Mouse (Mus musculus): ENCODE results near the gene Vps37b. TPM values are rescaled to one million over a fixed set of nuclear protein-coding genes. Genes with fewer than 3 reads are reported as not detected.

Vps37b gene
- polyA plus RNA-seq, 1 experiment = 119 TPM

DNA sequence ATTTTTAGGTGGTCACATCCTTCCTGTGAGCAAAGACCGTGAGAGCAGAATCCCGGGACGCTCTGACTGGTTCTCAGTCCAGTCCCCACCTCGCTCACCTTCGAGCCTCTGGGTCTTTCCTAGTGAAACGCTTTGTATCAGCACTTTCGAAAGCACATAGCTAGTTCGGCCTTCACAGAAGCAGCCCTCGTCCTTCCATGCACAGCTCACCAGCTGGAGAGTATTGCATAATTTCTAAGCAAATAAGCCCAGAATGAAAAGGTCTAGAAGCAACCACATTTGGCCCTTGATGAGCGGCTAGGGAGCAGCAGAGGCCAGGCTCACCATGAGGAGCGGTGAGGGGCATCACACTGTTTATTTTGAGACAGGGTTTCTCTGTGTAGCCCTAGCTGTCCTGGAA, 10.9 kb downstream of the Vps37b start:
- 91% methylated on average over 11 of the region's 11 CpGs for WGBS
- no peak for DNase-seq
- Histone ChIP-seq H3K36me3 (ENCODE audit: control insufficient read depth, insufficient read depth, low read length) (no peaks in the 10 kb centered on the region), H3K4me1 (replicated peaks; ENCODE audit: control insufficient read depth, insufficient read depth, low read length) (peaks cover 69% of the 10 kb centered on the region), H3K4me3 (ENCODE audit: control insufficient read depth, insufficient read depth, low read length) (no peak overlapping the region), H3K27ac (ENCODE audit: control insufficient read depth, insufficient read depth, low read length) (no peak overlapping the region), H3K27me3 (ENCODE audit: control insufficient read depth, insufficient read depth, low read length) (no peaks in the 10 kb centered on the region)
- TF ChIP-seq CTCF (IDR thresholded peaks at IDR 0.05; ENCODE audit: borderline replicate concordance, control insufficient read depth, extremely low read depth, insufficient read depth, low read length, poor library complexity) (no peak), POLR2A (IDR thresholded peaks at IDR 0.05; ENCODE audit: control insufficient read depth, extremely low read depth, insufficient read depth, low read length, poor library complexity) (no peak)

DNA sequence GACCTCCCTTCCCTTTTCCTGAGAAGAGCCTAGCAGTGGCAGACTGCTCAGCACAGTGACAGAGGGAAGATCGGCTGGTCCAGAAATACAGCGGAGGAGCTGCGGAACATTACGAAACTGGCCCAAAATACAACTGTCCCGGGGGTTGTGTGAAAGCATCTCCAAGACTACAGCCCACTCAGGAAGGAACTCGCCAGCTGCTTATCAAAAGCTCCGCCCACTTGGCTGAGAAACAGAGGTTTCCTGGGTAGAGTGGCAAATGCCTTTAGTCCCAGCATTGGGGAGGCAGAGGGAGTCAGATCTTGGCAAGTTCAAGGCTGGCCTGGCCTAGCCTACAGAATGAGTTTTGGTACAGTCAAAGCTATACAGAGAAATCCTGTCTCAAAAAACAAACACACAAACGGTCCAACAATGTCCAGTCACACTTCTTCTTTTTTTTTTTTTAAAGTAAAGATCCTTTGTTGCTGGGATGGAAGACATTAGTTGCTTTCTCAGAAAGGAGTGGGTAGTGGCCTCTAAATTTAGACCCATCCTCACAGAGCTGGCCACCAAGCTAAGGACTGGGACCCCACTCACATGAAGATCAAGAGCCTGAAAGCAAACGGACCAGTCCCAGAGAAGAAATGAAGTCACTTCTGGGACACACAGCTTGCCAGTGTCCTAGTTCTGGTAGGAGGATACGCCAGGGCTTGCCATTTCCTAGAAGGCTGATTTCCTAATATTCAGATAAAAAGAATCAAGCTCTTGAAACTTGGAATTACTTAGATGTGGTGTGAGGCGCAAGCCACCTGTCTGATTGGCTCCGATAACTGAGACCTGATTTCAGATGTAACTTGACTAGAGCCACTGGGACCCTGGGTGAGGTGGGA, 12.5 kb downstream of the Vps37b start:
- peaks cover 58% of the 10 kb centered on the region for H3K4me1 ChIP-seq (replicated peaks; ENCODE audit: control insufficient read depth, insufficient read depth, low read length)
- no peaks in the 10 kb centered on the region for H3K27me3 ChIP-seq (ENCODE audit: control insufficient read depth, insufficient read depth, low read length)
- no peak overlapping the region for H3K27ac ChIP-seq (ENCODE audit: control insufficient read depth, insufficient read depth, low read length)
- TF ChIP-seq CTCF (IDR thresholded peaks at IDR 0.05; ENCODE audit: borderline replicate concordance, control insufficient read depth, extremely low read depth, insufficient read depth, low read length, poor library complexity) (no peak), POLR2A (IDR thresholded peaks at IDR 0.05; ENCODE audit: control insufficient read depth, extremely low read depth, insufficient read depth, low read length, poor library complexity) (0 out of 2 replicates have a peak, but pooled peaks have one; percentile 35)
- no peak overlapping the region for H3K4me3 ChIP-seq (ENCODE audit: control insufficient read depth, insufficient read depth, low read length)
- WGBS = 30% methylated on average over 12 of the region's 12 CpGs
- peak; percentile 62 for DNase-seq
- H3K36me3 ChIP-seq (ENCODE audit: control insufficient read depth, insufficient read depth, low read length) = no peaks in the 10 kb centered on the region

DNA sequence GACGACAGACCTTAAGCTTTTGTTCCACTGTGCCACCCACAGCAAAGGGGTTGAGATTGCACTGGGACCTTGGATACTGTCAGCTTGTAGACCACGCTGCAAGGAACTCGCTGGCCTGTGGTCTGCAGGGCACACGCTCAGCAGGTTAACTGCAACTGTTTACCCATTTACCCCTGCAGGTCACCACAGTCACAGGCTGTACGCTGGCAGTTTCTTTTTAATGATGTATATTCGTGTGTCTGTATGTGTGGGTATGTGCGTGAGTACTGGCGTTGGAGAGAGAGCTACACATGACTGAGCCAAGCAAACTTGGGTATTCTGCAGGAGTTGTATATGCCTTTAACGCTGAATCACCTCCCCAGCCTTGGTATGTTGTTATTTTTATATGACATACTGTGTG, 13.4 kb downstream of the Vps37b start:
- WGBS = 42% methylated on average over 9 of the region's 9 CpGs
- Histone ChIP-seq H3K4me3 (ENCODE audit: control insufficient read depth, insufficient read depth, low read length) (no peak overlapping the region), H3K36me3 (ENCODE audit: control insufficient read depth, insufficient read depth, low read length) (no peaks in the 10 kb centered on the region), H3K27ac (ENCODE audit: control insufficient read depth, insufficient read depth, low read length) (no peak overlapping the region), H3K27me3 (ENCODE audit: control insufficient read depth, insufficient read depth, low read length) (no peaks in the 10 kb centered on the region), H3K4me1 (replicated peaks; ENCODE audit: control insufficient read depth, insufficient read depth, low read length) (peaks cover 58% of the 10 kb centered on the region)
- TF ChIP-seq CTCF (IDR thresholded peaks at IDR 0.05; ENCODE audit: borderline replicate concordance, control insufficient read depth, extremely low read depth, insufficient read depth, low read length, poor library complexity) (no peak), POLR2A (IDR thresholded peaks at IDR 0.05; ENCODE audit: control insufficient read depth, extremely low read depth, insufficient read depth, low read length, poor library complexity) (no peak)
- DNase-seq = no peak

DNA sequence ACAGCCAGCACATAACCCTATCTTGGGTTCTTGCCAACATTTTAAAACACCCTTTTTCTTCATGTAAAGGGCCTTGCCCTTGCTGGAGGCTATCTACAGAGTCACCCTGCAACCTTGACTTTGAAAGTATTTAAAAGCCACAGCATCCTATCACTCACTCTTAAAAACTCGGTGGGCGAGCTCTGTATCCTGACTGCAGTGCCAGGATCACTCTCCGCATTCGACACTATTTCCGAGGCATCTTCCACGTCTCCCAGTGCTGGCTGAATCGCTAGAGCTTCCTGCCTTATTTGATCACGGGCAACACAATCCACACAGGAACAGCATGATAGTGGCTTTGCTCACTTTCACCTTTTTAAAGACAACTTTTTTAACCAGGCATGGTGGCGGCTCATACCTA, 14.1 kb downstream of the Vps37b start:
- H3K27me3 ChIP-seq (ENCODE audit: control insufficient read depth, insufficient read depth, low read length) = no peaks in the 10 kb centered on the region
- no peak overlapping the region for H3K4me3 ChIP-seq (ENCODE audit: control insufficient read depth, insufficient read depth, low read length)
- 81% methylated on average over 9 of the region's 9 CpGs for WGBS
- H3K4me1 ChIP-seq (replicated peaks; ENCODE audit: control insufficient read depth, insufficient read depth, low read length) = peaks cover 56% of the 10 kb centered on the region
- no peaks in the 10 kb centered on the region for H3K36me3 ChIP-seq (ENCODE audit: control insufficient read depth, insufficient read depth, low read length)
- H3K27ac ChIP-seq (ENCODE audit: control insufficient read depth, insufficient read depth, low read length) = no peak overlapping the region
- TF ChIP-seq POLR2A (IDR thresholded peaks at IDR 0.05; ENCODE audit: control insufficient read depth, extremely low read depth, insufficient read depth, low read length, poor library complexity) = no peak
- TF ChIP-seq CTCF (IDR thresholded peaks at IDR 0.05; ENCODE audit: borderline replicate concordance, control insufficient read depth, extremely low read depth, insufficient read depth, low read length, poor library complexity) = no peak
- no peak for DNase-seq

DNA sequence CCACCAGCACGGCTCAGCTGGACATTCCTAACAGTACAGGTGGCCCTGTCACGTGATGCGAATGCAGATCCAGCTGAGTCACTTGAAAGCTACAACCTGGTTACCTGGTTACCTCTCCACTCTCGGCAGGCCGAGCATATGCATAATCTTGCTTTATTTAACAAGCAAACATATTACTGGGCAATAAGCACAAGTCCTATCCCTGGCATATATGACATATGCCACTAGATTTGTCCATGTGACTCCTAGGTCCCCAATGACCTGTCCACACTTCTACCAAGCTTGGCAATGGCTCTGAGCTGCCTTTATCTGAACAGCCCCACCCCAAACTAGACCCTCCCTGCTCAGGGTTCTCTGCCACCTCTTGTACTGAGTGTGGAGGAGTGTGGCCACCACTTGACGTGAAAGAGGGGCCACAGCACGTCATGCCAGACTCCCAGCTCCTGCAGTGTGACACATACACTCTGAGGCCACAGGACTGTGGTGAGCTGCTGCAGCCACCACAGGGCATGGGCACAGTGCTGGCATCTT, 15.7 kb downstream of the Vps37b start:
- WGBS = 92% methylated on average over 7 of the region's 7 CpGs
- H3K36me3 ChIP-seq (ENCODE audit: control insufficient read depth, insufficient read depth, low read length) = no peaks in the 10 kb centered on the region
- H3K27ac ChIP-seq (ENCODE audit: control insufficient read depth, insufficient read depth, low read length) = no peak overlapping the region

DNA sequence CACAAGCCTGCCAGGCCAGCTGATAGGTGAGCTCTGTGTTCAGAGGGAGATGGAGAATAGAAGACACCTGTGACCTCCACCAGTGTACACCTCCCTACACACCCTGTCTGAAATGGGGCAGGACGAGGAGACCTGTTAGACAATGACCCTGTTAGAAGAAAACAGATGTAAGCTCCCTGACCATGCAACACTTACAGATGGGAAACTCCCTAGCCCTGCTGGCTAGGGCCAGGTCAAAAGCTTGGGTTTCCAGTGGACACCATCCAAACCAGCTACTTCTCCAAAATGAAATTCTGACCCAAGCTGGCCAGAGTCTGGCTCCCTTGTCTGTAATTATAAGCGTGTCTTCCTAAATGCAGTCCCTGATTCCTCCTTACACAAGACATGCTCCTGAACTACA, 16.3 kb downstream of the Vps37b start:
- no peak overlapping the region for H3K27ac ChIP-seq (ENCODE audit: control insufficient read depth, insufficient read depth, low read length)
- peaks cover 53% of the 10 kb centered on the region for H3K4me1 ChIP-seq (replicated peaks; ENCODE audit: control insufficient read depth, insufficient read depth, low read length)
- H3K36me3 ChIP-seq (ENCODE audit: control insufficient read depth, insufficient read depth, low read length) = no peaks in the 10 kb centered on the region
- WGBS = 80% methylated on average over 2 of the region's 2 CpGs
- no peak overlapping the region for H3K4me3 ChIP-seq (ENCODE audit: control insufficient read depth, insufficient read depth, low read length)
- no peaks in the 10 kb centered on the region for H3K27me3 ChIP-seq (ENCODE audit: control insufficient read depth, insufficient read depth, low read length)
- no peak for DNase-seq
- no peak for TF ChIP-seq POLR2A (IDR thresholded peaks at IDR 0.05; ENCODE audit: control insufficient read depth, extremely low read depth, insufficient read depth, low read length, poor library complexity)
- no peak for TF ChIP-seq CTCF (IDR thresholded peaks at IDR 0.05; ENCODE audit: borderline replicate concordance, control insufficient read depth, extremely low read depth, insufficient read depth, low read length, poor library complexity)

More for the DNA sequence above, 15.7 kb downstream of the Vps37b start:
- H3K4me1 ChIP-seq (replicated peaks; ENCODE audit: control insufficient read depth, insufficient read depth, low read length) = peaks cover 53% of the 10 kb centered on the region
- no peak overlapping the region for H3K4me3 ChIP-seq (ENCODE audit: control insufficient read depth, insufficient read depth, low read length)
- TF ChIP-seq CTCF (IDR thresholded peaks at IDR 0.05; ENCODE audit: borderline replicate concordance, control insufficient read depth, extremely low read depth, insufficient read depth, low read length, poor library complexity) = no peak
- no peak for TF ChIP-seq POLR2A (IDR thresholded peaks at IDR 0.05; ENCODE audit: control insufficient read depth, extremely low read depth, insufficient read depth, low read length, poor library complexity)
- H3K27me3 ChIP-seq (ENCODE audit: control insufficient read depth, insufficient read depth, low read length) = no peaks in the 10 kb centered on the region
- DNase-seq = no peak

All from thymus, adult 2 months (tissue).